Comparison of ENCODE assay signal across 18 mouse cellular contexts in the genomic region with DNA sequence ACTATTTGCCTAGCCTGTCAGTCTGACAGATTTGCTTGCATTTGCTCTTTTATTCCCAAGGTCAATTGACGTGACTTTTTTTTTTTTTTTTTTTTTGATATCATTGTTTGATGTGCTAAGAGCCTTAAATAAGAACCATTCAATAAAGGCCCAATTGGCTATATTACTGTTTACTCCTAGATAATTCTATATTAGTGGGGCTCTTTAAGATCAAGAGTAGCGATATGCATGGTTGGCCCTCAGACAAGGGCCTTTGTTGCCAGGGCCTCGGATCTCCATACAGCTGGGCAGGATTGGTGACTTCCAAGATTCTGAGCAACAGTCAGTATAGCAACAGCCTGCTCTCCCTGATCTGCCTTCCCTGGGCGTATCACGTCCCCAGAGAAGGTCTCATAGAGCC.
DNase-seq lines count a peak whose midpoint lies in the region; ATAC-seq and TF ChIP-seq lines count a peak whose summit lies in the region.
"Had no signal": no experiment of that assay in that cellular context is flagged by ENCODE, and none has a peak within 500 bp of the region (broad histone marks: within the 10 kb centered on the region; RNA-seq: fewer than 3 reads in every experiment).

No protein-coding gene starts in this region.

- H3K27ac ChIP-seq in forebrain, embryonic 16.5 days (ENCODE audit: low read length) = no peak overlapping the region
- H3K27ac ChIP-seq in forebrain, embryonic 15.5 days (replicated peaks) = no peak overlapping the region
- H3K27ac ChIP-seq in lung, embryonic 14.5 days (ENCODE audit: low read depth) = no peak overlapping the region
- H3K27ac ChIP-seq in midbrain, embryonic 14.5 days (replicated peaks; ENCODE audit: low read depth, low read length) = no peak overlapping the region
- no peak overlapping the region for H3K27ac ChIP-seq in midbrain, embryonic 13.5 days
- no peak overlapping the region for H3K27ac ChIP-seq in stomach, embryonic 16.5 days (ENCODE audit: low read length)
- H3K27ac ChIP-seq: embryonic facial prominence, embryonic 10.5 days; heart, embryonic 13.5 days; hindbrain, embryonic 14.5 days had no signal

- no peak overlapping the region for H3K9ac ChIP-seq in forebrain, embryonic 16.5 days (replicated peaks; ENCODE audit: low read depth, low read length)
- no peak overlapping the region for H3K9ac ChIP-seq in forebrain, embryonic 15.5 days (replicated peaks)
- no peak overlapping the region for H3K9ac ChIP-seq in lung, embryonic 14.5 days
- H3K9ac ChIP-seq in midbrain, embryonic 14.5 days (replicated peaks; ENCODE audit: low read length) = no peak overlapping the region
- no peak overlapping the region for H3K9ac ChIP-seq in midbrain, embryonic 13.5 days (replicated peaks)
- no peak overlapping the region for H3K9ac ChIP-seq in stomach, embryonic 16.5 days (ENCODE audit: low read length)
- H3K9ac ChIP-seq: heart, embryonic 13.5 days; hindbrain, embryonic 14.5 days had no signal

- H3K36me3 ChIP-seq in forebrain, embryonic 16.5 days (ENCODE audit: control insufficient read depth, insufficient read depth) = no peaks in the 10 kb centered on the region
- H3K36me3 ChIP-seq in forebrain, embryonic 15.5 days = no peaks in the 10 kb centered on the region
- H3K36me3 ChIP-seq in lung, embryonic 14.5 days (ENCODE audit: insufficient read depth) = no peaks in the 10 kb centered on the region
- H3K36me3 ChIP-seq in midbrain, embryonic 14.5 days (ENCODE audit: control insufficient read depth, insufficient read depth, low read length) = no peaks in the 10 kb centered on the region
- no peaks in the 10 kb centered on the region for H3K36me3 ChIP-seq in midbrain, embryonic 13.5 days
- no peaks in the 10 kb centered on the region for H3K36me3 ChIP-seq in stomach, embryonic 16.5 days (ENCODE audit: control insufficient read depth, insufficient read depth, low read length)
- H3K36me3 ChIP-seq: embryonic facial prominence, embryonic 10.5 days; heart, embryonic 13.5 days had no signal

- peak; percentile 58 for ATAC-seq in forebrain, embryonic 16.5 days
- ATAC-seq in forebrain, embryonic 15.5 days (replicated peaks) = no peak
- ATAC-seq in lung, embryonic 14.5 days (ENCODE audit: insufficient read depth) = peak; percentile 38; the same call in 1 of the 2 replicates
- no peak for ATAC-seq in midbrain, embryonic 14.5 days (ENCODE audit: low FRiP score, low TSS enrichment)
- no peak for ATAC-seq in midbrain, embryonic 13.5 days
- ATAC-seq in stomach, embryonic 16.5 days (ENCODE audit: insufficient read depth, low FRiP score) = peak; percentile 60; the same call in 1 of the 2 replicates

- 54% methylated on average over 5 of the region's 5 CpGs for WGBS in forebrain, embryonic 16.5 days
- WGBS in forebrain, embryonic 15.5 days = 54% methylated on average over 5 of the region's 5 CpGs
- WGBS in lung, embryonic 14.5 days = 69% methylated on average over 5 of the region's 5 CpGs
- whole genome bisulfite sequencing in midbrain, embryonic 14.5 days = 11% methylated on average over 5 of the region's 5 CpGs
- WGBS in midbrain, embryonic 13.5 days = 34% methylated on average over 5 of the region's 5 CpGs
- 54% methylated on average over 5 of the region's 5 CpGs for WGBS in stomach, embryonic 16.5 days

- DNase-seq in lung, embryonic 14.5 days = peak; percentile 10
- DNase-seq in lung, postnatal 14 days = no peak
- peak; percentile 47 for DNase-seq in midbrain, embryonic 14.5 days
- DNase-seq in testis, postnatal 10 days (ENCODE audit: low spot score) = no peak
- DNase-seq: adrenal gland, adult 2 months; adrenal gland, postnatal 25 days; cerebellum, adult 2 months; cerebellum, postnatal 10 days; gastrocnemius, postnatal 36 days; heart, adult 11 months; heart, postnatal 36 days had no signal

- no peaks in the 10 kb centered on the region for H3K9me3 ChIP-seq in forebrain, embryonic 16.5 days (ENCODE audit: control insufficient read depth, low read length)
- H3K9me3 ChIP-seq in forebrain, embryonic 15.5 days = no peaks in the 10 kb centered on the region
- H3K9me3 ChIP-seq in lung, embryonic 14.5 days (ENCODE audit: low read depth, low read length) = no peaks in the 10 kb centered on the region
- no peaks in the 10 kb centered on the region for H3K9me3 ChIP-seq in midbrain, embryonic 14.5 days (ENCODE audit: control insufficient read depth, low read length)
- no peaks in the 10 kb centered on the region for H3K9me3 ChIP-seq in midbrain, embryonic 13.5 days
- H3K9me3 ChIP-seq in stomach, embryonic 16.5 days (replicated peaks; ENCODE audit: control insufficient read depth, low read length) = no peaks in the 10 kb centered on the region
- H3K9me3 ChIP-seq: embryonic facial prominence, embryonic 10.5 days; heart, embryonic 13.5 days had no signal

- no peaks in the 10 kb centered on the region for H3K27me3 ChIP-seq in forebrain, embryonic 16.5 days (replicated peaks; ENCODE audit: control insufficient read depth, insufficient read depth, low read length)
- H3K27me3 ChIP-seq in forebrain, embryonic 15.5 days = no peaks in the 10 kb centered on the region
- H3K27me3 ChIP-seq in lung, embryonic 14.5 days (ENCODE audit: insufficient read depth, low read length) = no peaks in the 10 kb centered on the region
- H3K27me3 ChIP-seq in midbrain, embryonic 14.5 days (ENCODE audit: control insufficient read depth, insufficient read depth, low read length) = no peaks in the 10 kb centered on the region
- H3K27me3 ChIP-seq in midbrain, embryonic 13.5 days = no peaks in the 10 kb centered on the region
- no peaks in the 10 kb centered on the region for H3K27me3 ChIP-seq in stomach, embryonic 16.5 days (ENCODE audit: control insufficient read depth, insufficient read depth, low read length)
- H3K27me3 ChIP-seq: heart, embryonic 13.5 days had no signal

- no peak for TF ChIP-seq CTCF in lung, embryonic 14.5 days (IDR thresholded peaks at IDR 0.05; ENCODE audit: low read depth)

- no peaks in the 10 kb centered on the region; the same call in 1 of the 2 replicates for H3K4me1 ChIP-seq in forebrain, embryonic 16.5 days (replicated peaks; ENCODE audit: control insufficient read depth, insufficient read depth, low read length)
- 0 out of 2 replicates have a peak, but pooled peaks cover 4% of the 10 kb centered on the region for H3K4me1 ChIP-seq in forebrain, embryonic 15.5 days
- H3K4me1 ChIP-seq in lung, embryonic 14.5 days (ENCODE audit: insufficient read depth) = no peaks in the 10 kb centered on the region
- peaks cover 20% of the 10 kb centered on the region for H3K4me1 ChIP-seq in midbrain, embryonic 14.5 days (ENCODE audit: control insufficient read depth, insufficient read depth, low read length)
- H3K4me1 ChIP-seq in midbrain, embryonic 13.5 days (replicated peaks) = peaks cover 25% of the 10 kb centered on the region
- no peaks in the 10 kb centered on the region for H3K4me1 ChIP-seq in stomach, embryonic 16.5 days (ENCODE audit: control insufficient read depth, insufficient read depth, low read length)
- H3K4me1 ChIP-seq: embryonic facial prominence, embryonic 10.5 days; heart, embryonic 13.5 days had no signal

- no peak overlapping the region for H3K4me3 ChIP-seq in forebrain, embryonic 16.5 days (replicated peaks; ENCODE audit: low read length)
- no peak overlapping the region for H3K4me3 ChIP-seq in forebrain, embryonic 15.5 days
- no peak overlapping the region for H3K4me3 ChIP-seq in lung, embryonic 14.5 days (ENCODE audit: low read depth, low read length)
- no peak overlapping the region for H3K4me3 ChIP-seq in midbrain, embryonic 14.5 days (replicated peaks; ENCODE audit: low read depth, low read length)
- no peak overlapping the region for H3K4me3 ChIP-seq in midbrain, embryonic 13.5 days (replicated peaks)
- H3K4me3 ChIP-seq in stomach, embryonic 16.5 days (replicated peaks; ENCODE audit: low read length) = no peak overlapping the region
- H3K4me3 ChIP-seq: embryonic facial prominence, embryonic 10.5 days; heart, embryonic 13.5 days had no signal

- H3K4me2 ChIP-seq in forebrain, embryonic 16.5 days (ENCODE audit: low read length) = no peak overlapping the region
- H3K4me2 ChIP-seq in forebrain, embryonic 15.5 days (replicated peaks) = no peak overlapping the region
- no peak overlapping the region for H3K4me2 ChIP-seq in lung, embryonic 14.5 days
- no peak overlapping the region for H3K4me2 ChIP-seq in midbrain, embryonic 14.5 days (ENCODE audit: low read length)
- H3K4me2 ChIP-seq in midbrain, embryonic 13.5 days (replicated peaks) = no peak overlapping the region
- no peak overlapping the region for H3K4me2 ChIP-seq in stomach, embryonic 16.5 days (ENCODE audit: low read depth, low read length)
- H3K4me2 ChIP-seq: heart, embryonic 13.5 days; hindbrain, embryonic 14.5 days had no signal

Comparison
In these comparisons a context has a peak if more than half of its experiments do, and no peak if none do; other contexts are left out.
1. ATAC-seq: peak in forebrain, embryonic 16.5 days (single experiment), lung, embryonic 14.5 days (single experiment) and stomach, embryonic 16.5 days (single experiment); none in forebrain, embryonic 15.5 days (single experiment), midbrain, embryonic 14.5 days (single experiment) and midbrain, embryonic 13.5 days (single experiment).
2. DNase-seq: peak in lung, embryonic 14.5 days (single experiment) and midbrain, embryonic 14.5 days (single experiment); none in lung, postnatal 14 days (single experiment) and testis, postnatal 10 days (single experiment).